8 mouse cellular contexts compared by ENCODE assay signal in genomic region chr12:85496755-85497154, GRCm38 (mm10). TPM values are rescaled to one million over a fixed set of nuclear protein-coding genes. Genes with fewer than 3 reads are reported as not detected.
DNase-seq lines count a peak whose midpoint lies in the region; ATAC-seq and TF ChIP-seq lines count a peak whose summit lies in the region.

No protein-coding gene starts in this region.

- 23% methylated on average over 7 of the region's 7 CpGs for WGBS in forebrain, embryonic 11.5 days
- WGBS in forebrain, embryonic 16.5 days = 20% methylated on average over 7 of the region's 7 CpGs
- 18% methylated on average over 7 of the region's 7 CpGs for WGBS in spleen, adult 2 months

- H3K27me3 ChIP-seq in forebrain, embryonic 11.5 days (ENCODE audit: control insufficient read depth, insufficient read depth, low read length) = no peaks in the 10 kb centered on the region
- no peaks in the 10 kb centered on the region for H3K27me3 ChIP-seq in forebrain, embryonic 16.5 days (replicated peaks; ENCODE audit: control insufficient read depth, insufficient read depth, low read length)
- H3K27me3 ChIP-seq in spleen, adult 2 months (ENCODE audit: control insufficient read depth, insufficient read depth, low read length) = no peaks in the 10 kb centered on the region

- no peak overlapping the region for H3K27ac ChIP-seq in forebrain, embryonic 11.5 days (ENCODE audit: low read depth, low read length)
- no peak overlapping the region for H3K27ac ChIP-seq in forebrain, embryonic 16.5 days (ENCODE audit: low read length)
- peak overlapping the region; percentile 43; the same call in 1 of the 2 replicates for H3K27ac ChIP-seq in gastrocnemius, adult 2 months
- H3K27ac ChIP-seq in spleen, adult 2 months (ENCODE audit: insufficient read depth, low read length) = no peak overlapping the region

- no peak overlapping the region for H3K4me3 ChIP-seq in forebrain, embryonic 11.5 days (ENCODE audit: low read depth, low read length)
- H3K4me3 ChIP-seq in forebrain, embryonic 16.5 days (replicated peaks; ENCODE audit: low read length) = no peak overlapping the region
- no peak overlapping the region for H3K4me3 ChIP-seq in gastrocnemius, adult 2 months
- H3K4me3 ChIP-seq in spleen, adult 2 months (ENCODE audit: extremely low read depth, insufficient read depth, insufficient read length) = no peak overlapping the region

- H3K4me2 ChIP-seq in forebrain, embryonic 11.5 days (ENCODE audit: low read depth, low read length, severe bottlenecking) = no peak overlapping the region
- H3K4me2 ChIP-seq in forebrain, embryonic 16.5 days (ENCODE audit: low read length) = no peak overlapping the region

- H3K9ac ChIP-seq in forebrain, embryonic 11.5 days (ENCODE audit: low read length) = no peak overlapping the region
- no peak overlapping the region for H3K9ac ChIP-seq in forebrain, embryonic 16.5 days (replicated peaks; ENCODE audit: low read depth, low read length)

- ATAC-seq in forebrain, embryonic 11.5 days (replicated peaks; ENCODE audit: low FRiP score) = no peak
- no peak for ATAC-seq in forebrain, embryonic 16.5 days

- H3K36me3 ChIP-seq in forebrain, embryonic 11.5 days (ENCODE audit: control insufficient read depth, insufficient read depth, low read length) = no peaks in the 10 kb centered on the region
- H3K36me3 ChIP-seq in forebrain, embryonic 16.5 days (ENCODE audit: control insufficient read depth, insufficient read depth) = no peaks in the 10 kb centered on the region
- no peaks in the 10 kb centered on the region for H3K36me3 ChIP-seq in spleen, adult 2 months (ENCODE audit: control insufficient read depth, insufficient read depth, low read length)

- DNase-seq in forebrain, embryonic 11.5 days (ENCODE audit: low spot score) = peak; percentile 88
- DNase-seq in ES-CJ7 (ENCODE audit: low read depth, low spot score) = peak; percentile 87
- DNase-seq in cerebellum, adult 11 months = peak; percentile 62
- peak; percentile 74 for DNase-seq in gastrocnemius, adult 2 months
- DNase-seq in kidney, postnatal 4 days = peak; percentile 80 to 84
- peak; percentile 90 for DNase-seq in lung, postnatal 36 days
- peak in 1 of 2 experiments; percentile 67 for DNase-seq in spleen, adult 2 months (ENCODE audit: low read depth in 1 of 2, low spot score in 2 of 2)

- H3K4me1 ChIP-seq in forebrain, embryonic 11.5 days (replicated peaks; ENCODE audit: control insufficient read depth, insufficient read depth, low read length) = no peaks in the 10 kb centered on the region
- H3K4me1 ChIP-seq in forebrain, embryonic 16.5 days (replicated peaks; ENCODE audit: control insufficient read depth, insufficient read depth, low read length) = peaks cover 5% of the 10 kb centered on the region; the same call in 1 of the 2 replicates
- H3K4me1 ChIP-seq in spleen, adult 2 months (ENCODE audit: control insufficient read depth, insufficient read depth, insufficient read length) = peaks cover 10% of the 10 kb centered on the region; the same call in 1 of the 2 replicates

- no peak for TF ChIP-seq POLR2A in spleen, adult 2 months (IDR thresholded peaks at IDR 0.05; ENCODE audit: low read depth, low read length)

- intact Hi-C loops in gastrocnemius, adult 2 months (cut with DNase I) = loop anchor here (1.0 kb wide), 1 partner anchor 166 kb away; no protein-coding TSS in a partner anchor

- peak; percentile 87 for TF ChIP-seq CTCF in gastrocnemius, adult 2 months (IDR thresholded peaks at IDR 0.05)
- peak; percentile 60; the same call in 1 of the 2 replicates for TF ChIP-seq CTCF in spleen, adult 2 months (IDR thresholded peaks at IDR 0.05; ENCODE audit: extremely low read depth, insufficient read depth, insufficient read length, insufficient replicate concordance)

- H3K9me3 ChIP-seq in forebrain, embryonic 11.5 days (ENCODE audit: control insufficient read depth, low read length) = no peaks in the 10 kb centered on the region
- H3K9me3 ChIP-seq in forebrain, embryonic 16.5 days (ENCODE audit: control insufficient read depth, low read length) = no peaks in the 10 kb centered on the region

RNA-seq across cellular contexts. Expression of gene Fos, which starts 23.1 kb away (rescaled TPM):
- polyA plus RNA-seq in forebrain, embryonic 11.5 days (2014; fragmentation: Nextera tagmentation; extraction: Ambion mirVana) = 0.57 and 1.1 TPM in 2 replicates
- 1.9 and 2.4 TPM in 2 replicates for polyA plus RNA-seq in forebrain, embryonic 16.5 days (2015; fragmentation: Nextera tagmentation; extraction: Ambion mirVana)
- total RNA-seq in gastrocnemius, adult 2 months (2021) = 1 to 10 TPM; 3.6 to 8.7 TPM
- polyA plus RNA-seq in spleen, adult 2 months (2012; rRNA removed) = 9.4 and 9.7 TPM in 2 replicates
